Mouse (Mus musculus) megakaryocyte progenitor cell, adult 5-6 weeks (primary cell): ENCODE data around the gene Fbxo46. TPM values are rescaled to one million over a fixed set of nuclear protein-coding genes. Genes with fewer than 3 reads are reported as not detected.
"Not testable (repeated sequence)": the region's sequence is repeated elsewhere in the genome, so short reads cannot be mapped to it uniquely, and the experiment has no call there.

ENCODE experiments used
- ATAC-seq: replicated peaks from 2 replicates; pipeline ENCODE4 v1.8.0; 2016; ENCODE audit warnings: mild to moderate bottlenecking, moderate TSS enrichment, inconsistent platforms; ENCODE audit not compliant: poor library complexity
- total RNA-seq, 2 experiments: library from RNA; stranded (forward) in 1 of 2; stranded (reverse) in 1 of 2; fragments of 157-497, 149-512 nt in 1 of 2; fragments of 200-1000 nt in 1 of 2; gene quantifications; 2 replicates each; pipeline versions ENCODE4 v1.2.3 to v1.2.4; 2015 to 2017

Gene Fbxo46
- 2.0 and 2.1 TPM in 2 replicates for total RNA-seq (2015)
- 4.2 and 5.0 TPM in 2 replicates for total RNA-seq (2017)

- ATAC-seq = peak; percentile 99
Measured at GRCm38 (mm10) chr7:19119631-19120429, at the start of gene Fbxo46. Gene Fbxo46 (plus strand): TSS chr7:19119859.

- ATAC-seq = not testable (repeated sequence)
Measured at GRCm38 (mm10) chr7:19071024-19071423, 48.6 kb upstream of the Fbxo46 start.

- ATAC-seq = no peak
Measured at GRCm38 (mm10) chr7:19073504-19073903, 46.2 kb upstream of the Fbxo46 start.

GRCm38 (mm10) chr7:19074494-19074893 is 45.2 kb upstream of the Fbxo46 start:
- no peak for ATAC-seq

GRCm38 (mm10) chr7:19075231-19075630 is 44.4 kb upstream of the Fbxo46 start:
- no peak for ATAC-seq

- peak; percentile 86 for ATAC-seq
Measured at GRCm38 (mm10) chr7:19075723-19076585, 43.7 kb upstream of the Fbxo46 start, which contains the start of gene Dmwd. Gene Dmwd (plus strand): TSS chr7:19076227.

- no peak for ATAC-seq
Measured at GRCm38 (mm10) chr7:19076586-19076991, 43.1 kb upstream of the Fbxo46 start.

DNA sequence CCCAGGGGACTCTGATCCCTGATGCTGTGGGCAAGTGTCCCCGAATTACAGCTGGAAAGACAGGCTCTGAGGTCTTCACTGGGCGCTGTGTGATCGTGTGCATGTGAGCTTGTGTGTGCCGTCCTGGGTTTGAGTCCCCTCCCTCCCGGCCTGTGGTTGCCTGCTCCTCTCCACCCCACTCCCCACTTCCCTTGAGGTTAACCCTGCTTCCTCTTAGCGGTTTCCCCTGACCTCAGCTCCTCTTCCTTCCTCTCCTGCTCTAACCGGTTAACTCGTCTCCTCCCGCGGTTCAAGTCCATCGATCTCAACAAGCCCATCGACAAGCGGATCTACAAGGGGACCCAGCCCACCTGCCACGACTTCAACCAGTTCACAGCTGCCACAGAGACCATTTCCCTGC is 41.9 kb upstream of the Fbxo46 start:
- ATAC-seq = peak; percentile 71

- ATAC-seq = no peak
Measured at GRCm38 (mm10) chr7:19078732-19079131, 40.9 kb upstream of the Fbxo46 start.

DNA sequence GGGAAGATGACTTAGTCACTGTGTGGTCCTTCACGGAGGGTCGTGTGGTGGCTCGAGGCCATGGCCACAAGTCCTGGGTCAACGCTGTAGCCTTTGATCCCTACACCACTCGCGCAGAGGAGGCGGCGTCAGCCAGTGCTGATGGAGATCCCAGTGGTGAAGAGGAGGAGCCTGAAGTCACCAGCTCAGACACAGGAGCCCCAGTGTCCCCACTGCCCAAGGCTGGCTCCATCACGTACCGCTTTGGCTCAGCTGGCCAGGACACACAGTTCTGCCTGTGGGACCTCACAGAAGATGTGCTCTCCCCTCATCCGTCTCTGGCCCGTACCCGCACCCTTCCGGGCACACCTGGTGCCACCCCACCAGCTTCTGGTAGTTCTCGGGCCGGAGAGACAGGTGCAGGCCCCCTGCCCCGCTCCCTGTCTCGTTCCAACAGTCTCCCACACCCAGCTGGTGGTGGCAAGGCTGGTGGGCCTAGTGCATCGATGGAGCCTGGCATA is 39.2 kb upstream of the Fbxo46 start:
- no peak for ATAC-seq

DNA sequence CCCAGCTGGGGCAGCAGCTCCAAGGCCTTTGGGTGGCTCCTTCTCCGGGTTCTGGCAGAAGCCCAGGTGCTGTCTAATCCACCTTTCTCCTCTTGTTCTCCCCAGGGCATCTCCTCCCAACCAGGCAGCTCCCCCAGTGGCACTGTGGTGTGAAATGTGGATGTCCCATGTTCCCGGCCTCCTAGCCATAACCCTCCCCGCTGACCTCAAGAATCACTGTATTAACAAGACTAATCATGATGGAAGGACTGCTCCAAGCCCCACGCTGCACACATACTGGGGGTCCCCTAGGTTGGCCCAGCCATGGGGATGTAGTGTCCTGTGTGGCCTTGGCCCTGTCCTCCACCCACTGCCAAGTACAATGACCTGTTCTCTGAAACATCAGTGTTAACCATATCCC is 37.5 kb upstream of the Fbxo46 start:
- ATAC-seq = no peak

DNA sequence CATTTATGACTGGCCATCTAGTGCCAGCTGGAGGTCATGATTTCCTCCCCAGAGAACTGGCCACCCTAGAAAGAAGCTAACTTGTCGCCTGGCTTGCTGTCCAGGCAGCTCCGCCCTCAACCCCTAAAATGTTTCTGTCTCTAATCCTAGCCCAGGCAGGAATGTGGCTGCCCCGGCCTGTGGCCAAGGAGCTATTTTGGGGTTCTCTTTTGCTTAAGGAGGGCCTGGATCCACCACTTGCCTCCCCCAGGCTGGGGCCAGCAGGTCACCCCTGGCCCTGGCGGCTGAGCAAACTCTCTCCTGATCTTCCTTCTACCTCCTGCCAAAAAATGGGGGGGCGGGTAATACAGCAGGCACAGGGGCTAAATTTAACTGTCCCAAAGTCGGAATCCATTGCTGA is 36.6 kb upstream of the Fbxo46 start:
- ATAC-seq = no peak

GRCm38 (mm10) chr7:19083701-19084100 is 36.0 kb upstream of the Fbxo46 start, which contains the start of gene Dmpk:
Gene Dmpk (plus strand): TSS chr7:19083849.
- ATAC-seq = no peak

GRCm38 (mm10) chr7:19084277-19084771 is 35.3 kb upstream of the Fbxo46 start:
- ATAC-seq = peak; percentile 62

DNA sequence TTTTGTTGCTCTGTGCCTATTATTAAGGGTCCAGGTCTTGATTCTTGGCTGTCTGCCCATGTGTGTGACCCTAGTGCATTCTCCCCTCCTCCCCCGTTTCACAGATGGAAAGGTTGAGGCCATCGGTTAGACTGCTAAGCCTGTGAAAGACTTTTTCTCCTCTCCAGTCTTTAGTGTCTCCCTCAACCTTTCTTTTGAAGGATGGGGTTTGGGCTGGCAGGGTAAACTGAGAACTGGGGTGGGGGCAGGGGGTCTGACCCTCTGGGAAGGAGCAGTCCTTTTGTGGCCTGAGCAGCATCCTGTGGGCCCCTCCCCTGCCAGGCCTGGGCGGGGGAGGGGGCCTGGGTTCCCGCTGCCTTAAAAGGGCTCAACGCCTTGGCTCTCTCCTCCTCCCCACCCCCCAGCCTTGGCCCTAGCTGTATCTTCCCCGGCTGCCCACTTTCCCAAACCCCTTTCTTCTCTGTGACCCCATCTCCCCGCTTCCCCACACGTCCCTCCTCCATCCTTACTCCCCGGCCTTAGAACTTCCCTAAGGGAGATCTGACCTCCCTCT is 34.7 kb upstream of the Fbxo46 start:
- ATAC-seq = no peak

GRCm38 (mm10) chr7:19085495-19085894 is 34.2 kb upstream of the Fbxo46 start:
- no peak for ATAC-seq

GRCm38 (mm10) chr7:19086042-19086441 is 33.6 kb upstream of the Fbxo46 start:
- peak; percentile 79 for ATAC-seq

DNA sequence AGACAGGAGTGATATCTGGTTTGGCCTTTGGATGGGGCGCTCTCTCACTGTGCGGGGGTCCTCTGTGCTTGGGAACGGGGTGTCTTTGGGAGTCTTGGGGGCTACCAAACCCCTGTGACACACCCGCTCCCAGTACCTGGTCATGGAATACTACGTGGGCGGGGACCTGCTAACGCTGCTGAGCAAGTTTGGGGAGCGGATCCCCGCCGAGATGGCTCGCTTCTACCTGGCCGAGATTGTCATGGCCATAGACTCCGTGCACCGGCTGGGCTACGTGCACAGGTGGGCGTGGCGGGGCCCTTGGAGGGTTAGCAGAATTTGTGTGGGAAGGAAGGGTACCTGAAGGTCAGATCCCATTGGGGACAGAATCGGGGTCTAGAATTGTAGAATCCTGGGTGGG is 32.9 kb upstream of the Fbxo46 start:
- ATAC-seq = no peak

GRCm38 (mm10) chr7:19088813-19089212 is 30.8 kb upstream of the Fbxo46 start:
- peak; percentile 38 for ATAC-seq

DNA sequence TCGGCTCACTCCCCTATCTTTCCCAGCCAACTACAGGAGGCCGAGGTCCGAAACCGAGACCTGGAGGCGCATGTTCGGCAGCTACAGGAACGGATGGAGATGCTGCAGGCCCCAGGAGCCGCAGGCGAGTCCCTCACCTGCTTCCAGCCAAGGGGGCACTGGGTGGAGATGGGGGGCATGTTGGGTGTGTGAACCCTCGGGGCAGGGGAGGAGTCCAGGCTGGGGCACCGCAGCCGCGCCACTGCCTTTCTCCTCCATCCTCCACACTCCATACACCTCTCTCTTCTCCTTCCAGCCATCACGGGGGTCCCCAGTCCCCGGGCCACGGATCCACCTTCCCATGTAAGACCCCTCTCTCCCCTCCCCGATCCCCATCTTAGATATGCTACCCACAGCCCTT is 27.7 kb upstream of the Fbxo46 start:
- ATAC-seq = no peak
